Mouse (Mus musculus): Measurements from ENCODE around the gene Cmc2.

Gene Cmc2

GRCm38 (mm10) chr8:116921337-116922059 lies at the start of gene Cmc2, which contains the start of gene Cenpn:
TSS of gene Cmc2 (minus strand) at chr8:116921455.
TSS of gene Cenpn (plus strand) at chr8:116921730.
- DNase-seq (ENCODE audit: low read depth, low spot score), result peak; percentile 95

DNA sequence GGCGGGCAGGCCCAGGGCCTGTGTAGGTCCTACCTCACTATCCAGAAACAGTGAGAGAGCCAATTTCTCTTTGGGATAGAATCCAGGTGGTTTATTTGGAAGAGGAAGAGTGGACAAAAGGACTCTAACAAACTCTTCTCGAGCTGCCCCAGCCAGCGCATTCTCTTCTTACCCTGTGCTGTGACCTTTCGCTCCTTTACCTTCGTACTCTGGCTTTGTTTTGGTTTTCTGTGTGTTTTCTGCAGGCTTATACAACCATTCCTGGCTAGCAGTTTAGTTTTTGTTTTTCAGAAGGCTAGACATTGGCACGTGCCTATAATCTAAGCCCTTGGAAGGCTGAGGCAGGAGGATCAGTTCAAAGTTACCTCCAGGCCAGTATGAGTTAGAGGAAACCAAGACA lies 48.3 kb upstream of the Cmc2 start:
- DNase-seq (ENCODE audit: low read depth, low spot score), result no peak

DNA sequence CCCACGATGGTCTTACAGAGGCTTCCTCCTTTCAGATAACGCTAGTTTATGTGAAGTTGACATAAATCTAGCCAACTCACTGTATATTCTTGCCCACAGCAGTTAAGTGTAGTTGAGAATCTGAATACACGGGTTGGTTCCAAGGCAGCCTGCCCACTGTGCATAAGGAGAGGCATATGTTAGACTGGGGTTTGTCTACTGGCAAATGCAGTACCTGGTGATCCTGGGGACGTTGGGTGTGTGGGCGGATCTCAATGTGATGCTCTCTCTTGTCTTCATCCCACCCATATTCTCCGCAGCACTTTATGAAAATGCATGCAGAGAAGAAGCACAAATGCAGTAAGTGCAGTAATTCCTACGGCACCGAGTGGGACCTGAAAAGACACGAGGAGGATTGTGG lies 33.2 kb upstream of the Cmc2 start:
- no peak for DNase-seq (ENCODE audit: low read depth, low spot score)

DNA sequence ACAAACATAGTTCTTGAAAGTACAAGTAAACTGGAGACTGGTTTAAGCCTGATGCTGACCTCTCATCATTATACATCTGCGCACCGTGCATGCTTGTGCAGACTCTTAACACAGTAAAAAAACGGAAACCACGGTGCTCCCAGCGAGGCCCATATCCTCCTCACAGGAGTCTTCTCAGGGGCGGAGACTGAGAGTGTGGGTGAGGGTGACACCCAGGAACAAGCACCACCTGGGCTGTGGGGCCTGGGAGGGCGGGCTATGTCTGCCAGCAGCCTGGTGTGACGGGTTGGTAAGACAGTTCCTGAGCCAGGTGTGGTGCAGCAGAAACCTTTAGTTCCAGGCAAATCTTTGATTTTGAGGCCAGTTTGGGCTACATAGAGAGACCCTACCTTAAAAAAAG lies 31.2 kb upstream of the Cmc2 start:
- DNase-seq (ENCODE audit: low read depth, low spot score), result no peak

DNA sequence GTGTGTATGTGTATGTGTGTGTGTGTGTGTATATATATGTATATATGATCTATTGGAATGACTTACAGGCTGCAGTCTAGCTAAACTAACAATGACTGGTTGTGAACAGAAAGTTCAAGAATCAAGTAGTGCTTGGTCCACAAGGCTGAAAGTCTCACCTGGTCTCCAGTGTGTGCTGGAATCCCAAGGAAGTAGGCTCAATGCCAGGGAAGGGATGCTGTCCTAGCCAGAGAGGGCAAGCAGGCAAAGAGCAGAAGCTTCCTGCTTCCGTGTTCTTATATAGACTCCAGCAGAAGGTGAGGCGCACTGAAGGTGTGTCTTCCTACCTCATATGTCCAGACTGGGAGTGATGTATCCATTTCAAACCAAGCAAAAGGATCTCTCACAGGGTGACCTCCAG lies 30.5 kb upstream of the Cmc2 start:
- no peak for DNase-seq (ENCODE audit: low read depth, low spot score)

GRCm38 (mm10) chr8:116951369-116951768 lies 30.1 kb upstream of the Cmc2 start:
- DNase-seq (ENCODE audit: low read depth, low spot score), result no peak

- DNase-seq (ENCODE audit: low read depth, low spot score), result no peak
These were observed 26.3 kb upstream of the Cmc2 start for GRCm38 (mm10) chr8:116947589-116947988.

- no peak for DNase-seq (ENCODE audit: low read depth, low spot score)
These were observed 25.6 kb upstream of the Cmc2 start for GRCm38 (mm10) chr8:116946851-116947250.

GRCm38 (mm10) chr8:116946268-116946838 lies 25.1 kb upstream of the Cmc2 start:
- DNase-seq (ENCODE audit: low read depth, low spot score), result no peak

GRCm38 (mm10) chr8:116945169-116945910 lies 24.1 kb upstream of the Cmc2 start:
- no peak for DNase-seq (ENCODE audit: low read depth, low spot score)

DNA sequence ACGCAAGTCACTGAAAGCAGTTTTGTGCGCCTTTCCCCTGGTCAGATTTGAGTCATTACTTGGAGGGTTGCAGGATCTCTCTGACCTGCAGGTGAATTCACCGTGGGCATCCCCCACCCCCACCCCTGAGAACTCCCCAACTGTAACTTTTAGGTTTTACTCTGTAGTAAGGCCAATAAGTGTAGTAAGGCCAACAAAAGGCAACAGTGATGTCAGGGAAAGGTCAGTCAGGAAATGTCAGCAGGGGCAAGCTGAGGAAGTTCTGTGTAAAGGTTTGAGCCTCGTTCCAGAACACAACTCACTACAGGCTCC lies 23.1 kb upstream of the Cmc2 start:
- no peak for DNase-seq (ENCODE audit: low read depth, low spot score)

DNA sequence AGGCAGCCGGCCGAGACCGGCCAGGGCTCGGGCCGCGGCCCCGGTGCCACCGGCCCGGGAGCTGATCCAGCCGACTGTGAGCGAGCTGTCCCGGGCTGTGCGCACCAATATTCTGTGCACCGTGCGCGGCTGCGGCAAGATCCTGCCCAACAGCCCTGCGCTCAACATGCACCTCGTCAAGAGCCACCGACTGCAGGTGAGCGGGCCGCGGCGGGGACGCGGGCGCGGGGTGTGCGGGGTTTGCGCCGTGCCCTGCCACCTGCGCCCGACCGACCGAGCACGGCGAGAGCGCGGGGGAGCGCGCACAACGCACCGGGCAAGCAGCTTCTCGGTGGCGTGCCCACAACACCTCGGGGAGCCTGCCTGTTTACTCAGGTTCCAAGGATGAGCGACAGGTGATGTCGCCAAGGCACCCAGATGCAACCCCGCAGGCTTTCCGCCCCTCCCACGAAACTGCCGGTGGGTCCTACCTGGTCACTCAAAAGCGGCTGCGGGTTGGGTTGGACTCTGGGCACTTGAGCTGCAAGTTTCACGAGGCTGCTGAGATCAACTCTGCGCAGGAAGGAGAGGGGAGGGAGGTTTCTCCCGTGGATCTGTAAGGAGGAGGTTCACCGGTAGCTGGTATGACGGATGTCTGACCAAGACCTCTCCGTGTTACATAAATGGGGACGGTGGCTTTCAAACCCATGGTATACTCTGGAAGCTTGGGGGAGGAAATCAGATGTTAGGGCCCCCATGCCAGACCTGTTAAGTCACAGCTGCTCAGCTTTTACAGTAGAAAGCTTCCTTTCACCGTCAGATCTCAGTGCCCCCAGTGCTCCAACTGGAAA lies 22.5 kb upstream of the Cmc2 start:
- DNase-seq (ENCODE audit: low read depth, low spot score), result no peak

GRCm38 (mm10) chr8:116943161-116943554 lies 21.9 kb upstream of the Cmc2 start, which contains the start of gene Atmin:
TSS of gene Atmin (plus strand) at chr8:116943393.
- DNase-seq (ENCODE audit: low read depth, low spot score), result peak; percentile 83

GRCm38 (mm10) chr8:116942284-116943058 lies 21.2 kb upstream of the Cmc2 start:
- DNase-seq (ENCODE audit: low read depth, low spot score), result no peak

DNA sequence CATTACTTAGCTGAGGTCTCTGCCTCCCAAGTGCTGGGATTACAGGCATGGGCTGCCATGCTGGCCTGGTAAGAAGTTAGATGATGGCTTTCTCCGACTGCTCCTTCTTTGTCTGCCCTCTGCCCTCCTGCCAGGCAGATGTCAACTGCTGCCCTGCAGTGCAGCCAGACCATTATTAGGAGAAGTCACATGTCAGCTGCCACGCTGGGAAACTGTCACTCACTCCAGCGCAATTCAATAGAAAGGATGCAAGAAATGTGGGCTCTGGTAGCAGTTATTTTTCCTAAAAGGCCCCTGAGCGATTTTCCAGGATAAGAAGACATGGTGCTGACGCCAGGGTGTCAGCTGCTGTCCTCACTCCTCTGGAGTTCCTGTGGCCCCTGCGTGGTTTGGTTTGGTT lies 14.3 kb upstream of the Cmc2 start:
- no peak for DNase-seq (ENCODE audit: low read depth, low spot score)

- DNase-seq (ENCODE audit: low read depth, low spot score), result no peak
These were observed 13.7 kb upstream of the Cmc2 start for GRCm38 (mm10) chr8:116934976-116935375.

DNA sequence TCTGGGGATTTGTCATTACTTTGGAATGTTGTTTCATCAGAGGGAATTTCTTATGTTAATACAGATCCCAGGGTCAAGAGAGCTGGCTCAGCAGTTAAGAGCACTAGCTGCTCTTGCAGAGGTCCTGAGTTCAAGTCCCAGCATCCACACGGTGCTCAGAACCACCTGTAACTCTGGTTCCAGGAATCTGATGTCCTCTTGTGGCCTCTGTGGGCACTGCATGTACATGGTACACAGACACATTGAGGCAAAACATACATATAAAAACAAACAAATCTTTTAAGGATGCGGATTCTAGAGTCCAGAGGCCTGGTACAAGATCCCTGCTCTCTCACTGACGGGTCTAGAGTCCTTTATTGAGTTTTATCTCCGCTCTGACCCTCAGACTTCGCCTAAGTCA lies 7.3 kb upstream of the Cmc2 start:
- no peak for DNase-seq (ENCODE audit: low read depth, low spot score)

DNA sequence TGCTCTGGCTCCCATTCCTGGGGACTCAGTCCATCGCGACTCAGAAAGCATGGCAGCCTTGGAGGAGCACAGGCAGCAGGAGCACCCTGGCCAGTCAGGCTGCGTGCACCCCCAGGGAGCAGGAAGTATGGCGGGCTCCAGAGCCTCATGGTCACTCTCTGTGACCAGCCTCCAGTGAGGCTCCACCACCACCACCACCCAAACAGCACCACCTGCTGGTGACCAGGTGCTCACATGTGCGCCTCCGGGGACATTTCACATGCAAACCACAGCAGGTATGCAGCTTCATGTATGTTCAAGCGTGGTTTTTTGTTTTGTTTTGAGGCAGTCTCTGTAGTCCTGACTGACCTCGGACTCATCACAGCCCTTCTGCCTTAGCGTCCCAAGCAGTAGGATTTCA lies 6.6 kb upstream of the Cmc2 start:
- DNase-seq (ENCODE audit: low read depth, low spot score), result no peak

DNA sequence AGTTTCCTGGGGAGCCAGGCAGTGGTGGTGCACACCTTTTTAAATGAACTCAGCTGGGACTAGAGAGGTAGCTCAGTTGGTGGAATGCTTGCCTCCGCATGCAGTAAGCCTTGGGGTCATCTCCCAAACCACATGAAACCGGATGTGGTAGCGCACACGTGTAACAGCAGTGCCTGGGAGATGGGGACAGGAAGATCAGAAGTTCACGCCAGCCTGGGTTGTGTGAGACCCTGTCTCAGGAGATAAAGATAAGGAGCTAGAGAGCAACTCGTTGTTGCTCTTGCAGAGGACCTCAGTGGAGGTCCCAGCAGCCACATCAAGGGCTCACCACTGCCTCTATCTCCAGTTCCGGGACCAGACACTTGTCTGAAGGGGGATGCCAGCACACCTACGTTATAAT lies 2.3 kb upstream of the Cmc2 start:
- no peak for DNase-seq (ENCODE audit: low read depth, low spot score)

- no peak for DNase-seq (ENCODE audit: low read depth, low spot score)
These were observed 954 bp upstream of the Cmc2 start for GRCm38 (mm10) chr8:116922060-116922757.

DNA sequence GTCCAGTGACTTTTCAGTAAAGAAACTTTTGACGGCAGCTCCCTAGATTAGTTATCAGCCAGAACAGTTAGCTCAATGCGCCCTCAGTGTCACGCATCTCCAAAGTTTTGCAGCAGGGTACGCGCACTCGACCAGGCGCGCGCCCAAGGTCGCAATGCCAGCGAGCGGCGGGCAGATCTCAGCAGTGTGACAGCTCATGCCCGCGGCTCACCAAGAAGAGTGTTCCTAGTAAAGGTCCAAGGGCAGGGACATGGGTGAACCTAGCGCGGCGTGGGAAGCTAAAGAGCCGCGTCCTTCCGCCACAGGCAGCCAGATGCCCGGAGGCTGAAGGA lies 284 bp downstream of the Cmc2 start:
- no peak for DNase-seq (ENCODE audit: low read depth, low spot score)

Measured in WW6 (cell line).